Mouse (Mus musculus): ENCODE measurements around the gene Cldn5. TPM values are rescaled to one million over a fixed set of nuclear protein-coding genes. Genes with fewer than 3 reads are reported as not detected.

The Cldn5 gene
- polyA plus RNA-seq, 1 experiment from 2014 or later, result 26.2 TPM

DNA sequence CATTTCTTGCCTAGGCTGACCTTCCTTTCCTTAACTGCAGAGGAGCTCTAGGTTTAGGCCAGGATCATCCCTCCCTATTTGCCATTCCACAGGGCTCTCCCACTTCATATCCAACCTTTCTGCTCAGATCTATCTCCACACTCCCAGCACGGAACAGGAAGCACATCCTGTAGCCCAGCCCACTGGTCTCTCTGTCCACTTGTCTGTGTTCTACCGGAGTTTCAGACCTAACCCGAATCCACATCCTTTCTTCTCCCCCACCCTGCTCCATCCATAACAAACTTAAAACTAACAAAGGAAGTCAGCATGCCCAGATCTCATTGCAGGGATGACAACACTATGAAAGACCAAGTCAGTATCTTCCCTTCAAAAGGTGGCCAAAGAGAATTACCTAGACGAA is 10.3 kb upstream of the Cldn5 start:
- H3K27me3 ChIP-seq (replicated peaks), result no peaks in the 10 kb centered on the region
- no peak for ATAC-seq
- H3K9ac ChIP-seq, result no peak overlapping the region
- no peak overlapping the region for H3K27ac ChIP-seq
- no peak overlapping the region for H3K4me3 ChIP-seq (replicated peaks)
- no peaks in the 10 kb centered on the region for H3K4me1 ChIP-seq (replicated peaks)
- H3K4me2 ChIP-seq (replicated peaks), result no peak overlapping the region
- H3K36me3 ChIP-seq, result no peaks in the 10 kb centered on the region
- 67% methylated on average over 4 of the region's 4 CpGs for WGBS
- no peaks in the 10 kb centered on the region for H3K9me3 ChIP-seq

DNA sequence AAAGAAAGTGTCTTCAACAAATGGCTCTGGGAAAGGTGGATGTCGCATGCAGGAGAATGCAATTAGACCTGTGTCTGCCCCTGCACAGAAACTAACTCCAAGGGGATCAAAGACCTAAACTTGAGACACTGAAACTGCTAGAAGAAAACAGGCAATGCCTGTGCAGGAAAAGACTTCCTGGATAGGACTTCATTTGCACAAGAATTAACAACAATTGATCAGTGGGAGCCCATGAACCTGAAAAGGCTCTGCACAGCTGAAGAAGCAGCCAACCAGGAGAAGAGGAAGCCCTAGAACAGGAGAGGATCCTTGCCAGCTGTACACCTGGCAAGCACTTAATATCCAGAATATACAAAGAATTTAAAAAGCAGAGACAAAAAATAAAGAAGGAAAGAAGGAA is 7.1 kb upstream of the Cldn5 start:
- Histone ChIP-seq H3K36me3 (no peaks in the 10 kb centered on the region), H3K27ac (no peak overlapping the region), H3K27me3 (replicated peaks) (no peaks in the 10 kb centered on the region), H3K9me3 (no peaks in the 10 kb centered on the region), H3K4me3 (replicated peaks) (no peak overlapping the region), H3K4me2 (replicated peaks) (no peak overlapping the region), H3K4me1 (replicated peaks) (no peaks in the 10 kb centered on the region), H3K9ac (no peak overlapping the region)
- no peak for ATAC-seq
- 71% methylated on average over 1 of the region's 1 CpGs for WGBS

DNA sequence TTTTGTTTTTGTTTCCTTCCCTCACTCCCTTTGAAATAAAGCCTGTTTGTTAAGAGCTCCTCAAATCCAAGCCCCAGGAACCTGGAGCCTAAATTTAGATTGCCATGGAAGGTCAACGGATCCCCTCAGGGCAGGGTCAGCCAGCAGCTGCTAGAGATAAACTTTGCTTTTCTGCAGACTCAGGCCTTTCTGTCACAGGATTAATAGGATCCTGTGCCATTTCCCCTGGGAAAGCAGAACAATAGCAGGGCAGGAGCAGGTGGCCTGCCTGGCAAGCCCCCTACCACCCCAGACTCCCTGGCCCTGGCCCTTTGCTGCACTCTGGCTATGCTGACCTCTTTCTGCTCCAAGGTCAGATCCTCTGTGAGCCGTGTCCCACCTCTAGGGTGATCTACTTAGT is 2.7 kb upstream of the Cldn5 start:
- no peaks in the 10 kb centered on the region for H3K36me3 ChIP-seq
- no peaks in the 10 kb centered on the region for H3K9me3 ChIP-seq
- no peak for ATAC-seq
- H3K4me2 ChIP-seq (replicated peaks), result no peak overlapping the region
- 27% methylated on average over 2 of the region's 2 CpGs for WGBS
- H3K4me1 ChIP-seq (replicated peaks), result peaks cover 11% of the 10 kb centered on the region
- peaks cover 42% of the 10 kb centered on the region for H3K27me3 ChIP-seq (replicated peaks)
- H3K9ac ChIP-seq, result no peak overlapping the region
- H3K27ac ChIP-seq, result no peak overlapping the region
- no peak overlapping the region for H3K4me3 ChIP-seq (replicated peaks)

DNA sequence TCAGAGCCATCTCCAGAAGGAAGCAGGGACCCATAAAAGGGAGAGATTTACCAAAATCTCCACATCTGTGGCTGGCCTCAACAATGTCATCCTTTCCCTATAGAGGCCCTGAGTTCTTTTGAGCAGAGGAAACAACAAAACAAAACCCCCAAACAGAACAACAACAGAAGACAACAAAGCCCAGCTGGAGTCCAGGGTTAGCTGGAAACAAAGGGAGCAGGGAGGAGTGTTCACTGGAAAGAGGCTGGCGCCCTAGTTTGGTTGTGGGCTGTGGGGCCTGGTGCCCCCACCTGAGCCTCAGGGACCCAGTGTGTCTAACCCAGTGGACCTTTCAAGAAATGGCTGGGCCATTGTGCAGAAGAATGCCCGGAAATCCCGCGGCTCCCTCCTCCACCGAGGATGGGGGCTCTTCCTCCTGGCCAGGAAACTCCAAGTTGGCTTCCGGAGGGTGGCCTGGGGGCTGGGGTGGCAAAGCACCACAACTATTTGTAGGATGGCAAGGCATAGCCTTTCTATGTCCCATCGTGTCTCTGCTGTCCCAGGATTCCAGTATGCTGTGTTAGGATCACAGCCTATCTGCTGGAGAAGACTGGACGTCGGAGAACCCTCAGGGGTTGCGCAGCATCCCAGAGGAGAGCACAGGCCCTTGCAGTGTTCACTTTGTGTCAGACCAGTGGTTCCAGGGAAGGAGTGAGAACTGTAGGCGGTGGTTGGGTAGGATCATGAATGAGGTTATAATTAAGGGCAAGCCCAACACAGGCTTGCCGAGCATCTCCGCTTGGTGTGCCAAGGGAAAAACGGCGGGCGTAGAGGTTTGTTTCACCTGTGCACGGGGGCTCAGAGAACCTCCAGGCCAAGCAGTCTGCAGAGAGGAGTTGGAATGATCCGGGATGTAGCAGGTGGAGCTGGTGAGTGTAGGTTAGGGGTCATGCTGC is 759 bp upstream of the Cldn5 start:
- WGBS, result 43% methylated on average over 18 of the region's 18 CpGs
- ATAC-seq, result no peak; the same call in 1 of the 2 replicates
- Histone ChIP-seq H3K36me3 (no peaks in the 10 kb centered on the region), H3K9me3 (no peaks in the 10 kb centered on the region), H3K4me2 (replicated peaks) (peak overlapping the region; percentile 80), H3K27me3 (replicated peaks) (peaks cover 48% of the 10 kb centered on the region), H3K4me1 (replicated peaks) (peaks cover 11% of the 10 kb centered on the region), H3K4me3 (replicated peaks) (peak overlapping the region; percentile 40; the same call in 1 of the 2 replicates), H3K9ac (no peak overlapping the region), H3K27ac (0 out of 2 replicates have a peak overlapping the region, but pooled peaks have one; percentile 40)

DNA sequence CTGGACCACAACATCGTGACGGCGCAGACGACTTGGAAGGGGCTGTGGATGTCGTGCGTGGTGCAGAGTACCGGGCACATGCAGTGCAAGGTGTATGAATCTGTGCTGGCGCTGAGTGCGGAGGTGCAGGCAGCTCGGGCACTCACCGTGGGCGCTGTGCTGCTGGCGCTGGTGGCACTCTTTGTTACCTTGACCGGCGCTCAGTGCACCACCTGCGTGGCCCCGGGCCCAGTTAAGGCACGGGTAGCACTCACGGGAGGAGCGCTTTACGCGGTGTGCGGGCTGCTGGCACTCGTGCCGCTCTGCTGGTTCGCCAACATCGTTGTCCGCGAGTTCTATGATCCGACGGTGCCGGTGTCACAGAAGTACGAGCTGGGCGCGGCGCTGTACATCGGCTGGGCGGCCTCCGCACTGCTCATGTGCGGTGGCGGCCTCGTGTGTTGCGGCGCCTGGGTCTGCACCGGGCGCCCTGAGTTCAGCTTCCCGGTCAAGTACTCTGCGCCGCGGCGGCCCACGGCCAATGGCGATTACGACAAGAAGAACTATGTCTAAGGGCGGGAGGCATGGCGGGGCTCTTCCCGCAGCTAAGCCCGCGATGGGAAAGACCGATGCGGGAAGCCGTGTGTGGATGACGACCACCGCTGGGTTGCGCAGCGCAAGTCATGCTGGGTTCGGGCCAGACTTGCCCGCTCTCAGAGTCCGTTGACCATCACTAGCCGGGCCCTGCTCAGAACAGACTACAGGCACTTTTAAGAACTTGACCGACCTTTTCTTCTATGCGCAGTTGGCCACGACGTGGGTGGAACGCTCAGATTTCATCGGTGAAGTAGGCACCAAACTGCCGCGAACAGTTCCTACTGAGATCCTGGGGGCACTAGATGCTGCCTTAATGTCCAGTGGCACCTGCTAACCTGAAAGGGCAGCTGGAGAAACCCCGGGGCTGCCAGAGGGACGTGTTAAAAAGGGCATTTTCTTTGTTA is 744 bp downstream of the Cldn5 start:
- H3K4me2 ChIP-seq (replicated peaks), result peak overlapping the region; percentile 80
- peak overlapping the region; percentile 36; the same call in 1 of the 2 replicates for H3K9ac ChIP-seq
- no peaks in the 10 kb centered on the region for H3K36me3 ChIP-seq
- 3% methylated on average over 80 of the region's 80 CpGs for WGBS
- H3K4me3 ChIP-seq (replicated peaks), result peak overlapping the region; percentile 40
- H3K27ac ChIP-seq, result no peak overlapping the region
- H3K27me3 ChIP-seq (replicated peaks), result peaks cover 48% of the 10 kb centered on the region
- H3K4me1 ChIP-seq (replicated peaks), result peaks cover 11% of the 10 kb centered on the region
- peak; percentile 32 for ATAC-seq
- H3K9me3 ChIP-seq, result no peaks in the 10 kb centered on the region

DNA sequence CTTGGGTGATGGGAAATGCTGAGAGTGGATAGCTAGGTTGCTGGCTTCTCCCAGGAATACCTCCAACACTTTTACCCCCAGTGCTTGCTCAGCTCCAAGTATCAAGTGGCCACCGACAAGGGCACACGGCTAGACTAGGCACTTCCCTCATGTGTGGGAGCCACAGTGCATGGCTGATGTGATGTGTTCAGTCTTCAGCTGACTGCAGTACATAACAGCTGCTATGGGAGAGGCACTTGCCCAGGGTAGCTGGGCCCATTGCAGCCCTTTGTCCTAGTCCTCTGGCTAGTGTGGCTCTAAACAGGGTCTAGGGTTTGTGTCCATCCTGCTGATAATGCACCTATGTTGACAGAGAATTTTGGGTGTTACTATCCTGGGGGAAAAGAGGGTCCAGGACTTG is 1.8 kb downstream of the Cldn5 start:
- Histone ChIP-seq H3K4me3 (replicated peaks) (peak overlapping the region; percentile 40), H3K27me3 (replicated peaks) (peaks cover 48% of the 10 kb centered on the region), H3K9ac (no peak overlapping the region), H3K4me1 (replicated peaks) (peaks cover 11% of the 10 kb centered on the region), H3K36me3 (0 out of 2 replicates have a peak, but pooled peaks cover 3% of the 10 kb centered on the region), H3K27ac (no peak overlapping the region), H3K4me2 (replicated peaks) (no peak overlapping the region; the same call in 1 of the 2 replicates), H3K9me3 (no peaks in the 10 kb centered on the region)
- ATAC-seq, result no peak
- WGBS, result 64% methylated on average over 2 of the region's 2 CpGs

DNA sequence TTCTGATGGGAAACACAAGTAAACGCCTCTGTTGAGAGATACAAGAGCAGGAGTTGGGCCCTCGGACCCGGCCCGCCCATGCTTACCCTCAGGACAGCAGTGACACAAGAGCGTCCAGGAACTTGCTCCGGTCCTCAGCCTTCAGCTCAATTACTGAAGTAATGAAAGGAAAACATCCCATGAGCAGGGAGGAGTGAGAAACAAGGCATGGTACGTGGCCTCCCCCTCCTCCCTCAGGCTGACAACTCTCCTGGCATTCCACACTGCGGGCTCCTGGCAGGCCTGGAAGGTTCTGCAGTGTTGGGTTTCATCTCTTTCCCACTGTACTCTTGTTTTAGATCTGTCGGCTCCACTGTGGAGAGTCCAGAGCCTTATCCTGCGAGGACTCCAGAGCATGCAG is 5.2 kb downstream of the Cldn5 start:
- Histone ChIP-seq H3K27me3 (replicated peaks) (peaks cover 28% of the 10 kb centered on the region), H3K36me3 (peaks cover 9% of the 10 kb centered on the region), H3K4me2 (replicated peaks) (no peak overlapping the region), H3K27ac (no peak overlapping the region), H3K4me1 (replicated peaks) (peaks cover 11% of the 10 kb centered on the region), H3K9ac (no peak overlapping the region), H3K9me3 (no peaks in the 10 kb centered on the region), H3K4me3 (replicated peaks) (no peak overlapping the region)
- WGBS, result 88% methylated on average over 10 of the region's 10 CpGs
- ATAC-seq, result no peak

DNA sequence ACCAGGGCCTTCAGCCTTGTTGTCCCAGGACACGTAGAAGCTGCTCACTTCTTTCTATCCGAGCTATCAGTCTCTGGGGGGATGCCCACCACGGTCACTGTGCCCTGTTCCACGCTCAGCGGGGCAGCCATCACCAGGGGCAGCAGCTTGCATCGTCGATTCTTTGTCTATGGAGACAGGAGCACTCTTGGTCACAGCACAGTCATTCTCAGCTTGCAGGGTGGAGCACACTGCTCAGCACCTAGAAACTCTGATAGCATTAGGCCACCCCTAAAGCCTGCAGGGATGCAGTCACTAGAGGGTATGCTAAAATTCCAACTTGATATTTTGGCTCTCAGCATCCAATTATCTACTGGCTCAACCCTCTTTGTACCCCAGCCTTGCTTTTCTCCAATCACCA is 8.4 kb downstream of the Cldn5 start:
- H3K36me3 ChIP-seq, result peaks cover 15% of the 10 kb centered on the region
- WGBS, result 95% methylated on average over 7 of the region's 7 CpGs
- no peaks in the 10 kb centered on the region for H3K9me3 ChIP-seq
- no peak overlapping the region for H3K4me3 ChIP-seq (replicated peaks)
- H3K4me1 ChIP-seq (replicated peaks), result no peaks in the 10 kb centered on the region
- ATAC-seq, result no peak
- no peak overlapping the region for H3K9ac ChIP-seq
- H3K27me3 ChIP-seq (replicated peaks), result 0 out of 2 replicates have a peak, but pooled peaks cover 2% of the 10 kb centered on the region
- H3K27ac ChIP-seq, result no peak overlapping the region
- H3K4me2 ChIP-seq (replicated peaks), result no peak overlapping the region

DNA sequence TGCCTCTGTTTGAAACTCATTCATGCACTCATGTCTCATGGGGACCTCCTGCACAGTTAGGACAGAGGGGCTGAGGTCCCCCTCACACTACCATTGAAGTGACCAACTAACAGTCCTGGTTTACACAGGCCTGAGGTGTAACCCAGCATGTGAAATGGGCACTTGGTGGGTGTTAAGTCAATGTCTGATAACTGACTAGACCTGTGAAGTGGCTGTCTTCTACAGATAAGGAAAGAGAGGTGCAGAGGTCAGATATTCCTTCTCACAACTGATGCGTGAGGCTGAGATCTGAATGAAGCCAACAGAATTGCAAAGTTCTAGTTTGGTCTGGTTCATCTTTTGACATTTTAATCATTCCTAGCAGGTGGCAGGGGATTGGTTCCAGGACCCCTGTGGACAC is 8.8 kb downstream of the Cldn5 start:
- 88% methylated on average over 1 of the region's 1 CpGs for WGBS
- ATAC-seq, result no peak
- Histone ChIP-seq H3K9me3 (no peaks in the 10 kb centered on the region), H3K27ac (no peak overlapping the region), H3K4me1 (replicated peaks) (no peaks in the 10 kb centered on the region), H3K4me2 (replicated peaks) (no peak overlapping the region), H3K27me3 (replicated peaks) (no peaks in the 10 kb centered on the region), H3K36me3 (peaks cover 15% of the 10 kb centered on the region), H3K4me3 (replicated peaks) (no peak overlapping the region), H3K9ac (no peak overlapping the region)

DNA sequence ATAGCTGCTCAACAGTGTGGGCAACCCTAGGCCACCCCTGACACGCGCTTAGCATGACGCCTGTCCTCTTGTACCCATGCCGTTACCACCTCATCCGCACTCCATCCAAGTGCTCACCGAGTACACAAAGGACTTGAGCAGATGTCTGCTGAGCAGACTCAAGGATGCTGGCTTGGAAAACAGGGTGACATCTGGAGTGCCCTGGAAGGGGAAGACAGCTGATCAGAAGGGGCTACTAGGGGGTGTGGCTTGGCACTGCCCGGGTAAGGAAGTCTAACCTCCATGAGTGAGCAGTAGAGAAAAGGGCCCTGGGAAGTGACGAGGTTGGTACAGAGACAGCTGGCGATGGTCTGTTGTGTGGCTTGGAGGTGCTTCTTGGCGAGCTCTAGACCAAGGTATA is 10.0 kb downstream of the Cldn5 start:
- H3K4me3 ChIP-seq (replicated peaks), result no peak overlapping the region
- H3K4me1 ChIP-seq (replicated peaks), result no peaks in the 10 kb centered on the region
- H3K27me3 ChIP-seq (replicated peaks), result no peaks in the 10 kb centered on the region
- H3K27ac ChIP-seq, result no peak overlapping the region
- peaks cover 15% of the 10 kb centered on the region for H3K36me3 ChIP-seq
- H3K4me2 ChIP-seq (replicated peaks), result no peak overlapping the region
- H3K9me3 ChIP-seq, result no peaks in the 10 kb centered on the region
- H3K9ac ChIP-seq, result no peak overlapping the region
- no peak for ATAC-seq
- WGBS, result 96% methylated on average over 10 of the region's 10 CpGs

DNA sequence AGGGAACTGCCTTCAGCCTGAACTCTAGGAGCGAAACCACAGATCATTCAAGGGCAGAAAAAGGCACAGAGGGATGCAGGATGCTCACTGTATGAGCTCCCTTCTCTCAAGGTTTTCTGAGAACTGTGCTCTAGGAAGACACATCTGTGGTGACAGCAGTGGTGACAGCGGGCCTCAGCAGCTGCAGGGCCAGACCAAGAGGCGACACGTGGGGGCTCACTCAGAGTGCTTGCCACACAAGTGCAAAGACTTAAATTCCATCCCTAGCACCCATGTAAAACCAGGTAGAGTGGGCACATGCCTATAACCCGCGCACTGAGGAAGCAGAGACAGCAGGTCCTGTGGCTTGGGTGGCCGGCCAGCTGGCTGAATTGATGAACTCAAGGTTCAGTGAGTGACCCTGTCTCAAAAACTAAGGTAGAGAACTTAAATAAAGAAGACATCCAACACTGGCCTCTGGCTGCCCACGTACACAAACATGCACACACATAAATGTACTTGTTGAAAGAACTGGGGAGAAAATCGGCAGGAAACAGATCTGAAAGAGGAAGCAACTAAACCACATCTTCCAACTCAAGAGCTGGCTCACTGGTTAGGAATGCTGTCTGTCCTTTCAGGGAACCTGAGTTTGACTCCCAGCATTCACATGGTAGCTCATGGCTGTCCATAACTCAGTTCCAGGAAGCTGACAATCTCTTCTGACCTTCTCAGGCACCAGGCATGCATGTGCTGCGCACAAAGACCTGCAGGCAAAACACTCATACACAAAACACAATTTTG is 12.2 kb downstream of the Cldn5 start:
- Histone ChIP-seq H3K9me3 (no peaks in the 10 kb centered on the region), H3K4me2 (replicated peaks) (no peak overlapping the region), H3K27ac (no peak overlapping the region), H3K36me3 (peaks cover 17% of the 10 kb centered on the region), H3K9ac (no peak overlapping the region), H3K4me1 (replicated peaks) (no peaks in the 10 kb centered on the region), H3K4me3 (replicated peaks) (no peak overlapping the region), H3K27me3 (replicated peaks) (no peaks in the 10 kb centered on the region)
- 87% methylated on average over 10 of the region's 10 CpGs for WGBS
- no peak for ATAC-seq

All from intestine, embryonic 15.5 days (tissue).